Mouse (Mus musculus) bone marrow macrophage, adult 2 months (primary cell): Measurements from ENCODE around the gene Kdm4a.

Experiments
- CTCF ChIP-seq: IDR thresholded peaks from 2 replicates; pipeline ENCODE4 v1.5.1; 2012; ENCODE audit warnings: low read depth, mild to moderate bottlenecking, low read length, moderate library complexity
- POLR2A ChIP-seq: IDR thresholded peaks from 2 replicates; pipeline ENCODE4 v1.6.1; 2012; ENCODE audit warnings: mild to moderate bottlenecking, low read depth, low read length, borderline replicate concordance

GRCm38 (mm10) chr4:118096069-118096468, 83.8 kb downstream of the Kdm4a start:
- TF ChIP-seq CTCF (no peak), POLR2A (no peak)
